Mouse (Mus musculus) cerebellum, adult 2 months (tissue): Measurements from ENCODE around the gene St8sia1.

Experiments
- CTCF ChIP-seq: fragments of 200-500 bp; IDR thresholded peaks from 2 replicates; pipeline ENCODE4 v1.5.1; 2011; ENCODE audit warnings: low read depth, mild to moderate bottlenecking, control low read depth, low read length, moderate library complexity, borderline replicate concordance; ENCODE audit not compliant: insufficient read depth
- POLR2A ChIP-seq: fragments of 200-500 bp; IDR thresholded peaks from 2 replicates; pipeline ENCODE4 v1.6.1; 2011; ENCODE audit warnings: low read length, control low read depth, borderline replicate concordance; ENCODE audit not compliant: insufficient read depth

- TF ChIP-seq POLR2A (no peak), CTCF (no peak)
These were observed 25.2 kb upstream of the St8sia1 start for GRCm38 (mm10) chr6:142989495-142989894.
